Mouse (Mus musculus) ZHBTc4 (cell line): ENCODE measurements around the gene Lrrn4.

Experiments
- DNase-seq: peaks from one replicate; pipeline ENCODE4 v3.0.0-alpha.2; 2011; ENCODE audit warnings: low read depth, low spot score

The Lrrn4 gene

DNA sequence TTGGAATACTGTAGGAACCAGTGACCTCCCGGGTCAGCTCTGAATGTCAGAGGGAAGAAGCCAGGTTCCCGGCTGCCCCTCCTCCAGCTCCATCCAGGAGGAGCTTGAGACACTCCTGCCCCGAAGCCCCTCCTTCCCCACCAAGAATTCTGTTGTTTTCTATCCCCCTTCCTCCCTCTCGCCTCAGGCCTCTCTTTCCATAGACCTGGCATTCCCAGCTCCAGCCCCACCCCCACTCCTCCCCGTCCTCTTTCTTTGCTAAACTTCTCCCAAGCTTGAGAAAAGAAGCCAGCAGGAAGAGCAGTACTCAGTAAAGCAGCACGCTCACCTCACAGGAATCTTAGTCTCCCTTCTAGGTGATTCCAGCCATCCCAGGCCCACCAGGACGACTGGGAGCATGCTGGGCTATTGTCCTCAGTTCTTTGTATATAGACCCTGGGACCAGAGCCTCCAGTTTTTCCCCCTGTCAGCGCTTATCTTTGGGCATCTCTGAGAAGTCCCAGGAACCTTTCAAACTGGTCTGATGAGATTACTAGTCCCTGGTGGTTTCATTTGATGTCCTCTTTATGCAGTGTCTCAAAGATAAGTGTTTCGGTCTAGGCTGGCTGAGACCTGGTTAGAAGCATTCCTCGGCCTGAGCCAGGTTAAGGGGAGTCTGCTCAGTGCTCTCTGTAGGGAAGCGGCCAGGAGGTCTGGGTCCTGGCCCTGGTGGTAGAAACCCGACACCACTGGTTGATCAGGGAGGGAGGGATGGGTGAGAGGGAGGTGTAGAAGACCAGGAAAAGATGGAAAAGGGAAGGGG is at the start of gene Lrrn4:
Gene Lrrn4 (minus strand): TSS at position 48 of the 802 bp plus-strand sequence.
- peak; percentile 94 for DNase-seq

DNA sequence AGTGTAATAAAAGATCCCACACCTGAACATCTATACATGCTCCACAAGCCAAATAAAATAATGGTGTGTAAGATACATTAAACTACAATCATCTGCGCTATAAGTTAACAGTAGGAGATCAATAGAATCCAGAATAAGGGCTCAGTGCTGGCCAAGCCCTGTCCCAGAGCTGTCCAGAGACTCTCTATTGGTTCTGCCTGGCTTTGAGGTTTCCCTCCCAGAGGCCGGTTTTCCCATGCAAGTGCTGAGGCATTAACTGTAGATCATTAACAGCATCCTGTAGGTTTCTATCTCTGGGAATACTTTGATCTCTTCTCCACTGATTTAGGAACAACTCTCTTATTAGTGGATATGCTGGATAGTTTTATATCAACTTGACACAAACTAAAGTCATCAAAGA is 48.3 kb upstream of the Lrrn4 start:
- no peak for DNase-seq

- no peak for DNase-seq
These were observed 47.2 kb upstream of the Lrrn4 start for GRCm38 (mm10) chr2:132927871-132928270.

- DNase-seq = no peak
These were observed 46.6 kb upstream of the Lrrn4 start for GRCm38 (mm10) chr2:132927298-132927697.

DNA sequence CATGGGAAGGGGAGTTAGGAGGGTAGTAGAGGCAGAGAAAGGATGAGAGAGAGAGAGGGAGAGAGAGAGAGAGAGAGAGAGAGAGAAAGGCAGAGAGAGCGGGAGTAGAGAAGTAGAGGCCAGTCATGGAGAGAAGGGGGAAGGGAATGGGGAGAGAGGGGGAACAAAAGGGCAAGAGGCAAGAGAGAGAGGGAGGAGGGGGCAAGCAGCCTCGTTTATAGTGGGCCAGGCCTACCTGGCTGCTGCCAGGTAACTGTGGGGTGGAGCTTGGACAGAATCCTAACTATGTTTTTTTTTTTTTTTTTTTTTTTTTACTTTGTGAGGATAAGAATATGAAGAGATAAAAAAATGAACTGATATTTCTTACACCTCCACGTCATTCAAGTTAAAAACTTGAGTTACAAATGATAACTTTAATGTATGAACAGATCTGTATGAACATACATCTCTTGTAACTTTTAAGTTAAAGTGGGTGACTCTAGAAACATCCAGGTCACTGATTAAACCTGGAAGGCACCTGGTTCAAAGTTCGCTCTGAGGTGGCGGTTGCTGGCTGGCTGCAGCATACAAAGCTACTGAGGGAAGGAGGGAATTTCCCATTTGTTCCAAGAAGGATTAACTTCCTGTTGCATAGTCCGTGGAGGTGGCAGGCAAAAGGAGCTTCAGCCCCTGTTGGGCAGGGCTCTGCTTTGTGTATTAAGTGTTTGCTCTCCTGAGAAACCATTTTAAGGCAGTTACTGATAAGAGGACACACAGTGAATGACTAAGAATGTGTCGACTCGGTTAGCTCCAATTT is 42.8 kb upstream of the Lrrn4 start:
- DNase-seq = peak; percentile 12

DNA sequence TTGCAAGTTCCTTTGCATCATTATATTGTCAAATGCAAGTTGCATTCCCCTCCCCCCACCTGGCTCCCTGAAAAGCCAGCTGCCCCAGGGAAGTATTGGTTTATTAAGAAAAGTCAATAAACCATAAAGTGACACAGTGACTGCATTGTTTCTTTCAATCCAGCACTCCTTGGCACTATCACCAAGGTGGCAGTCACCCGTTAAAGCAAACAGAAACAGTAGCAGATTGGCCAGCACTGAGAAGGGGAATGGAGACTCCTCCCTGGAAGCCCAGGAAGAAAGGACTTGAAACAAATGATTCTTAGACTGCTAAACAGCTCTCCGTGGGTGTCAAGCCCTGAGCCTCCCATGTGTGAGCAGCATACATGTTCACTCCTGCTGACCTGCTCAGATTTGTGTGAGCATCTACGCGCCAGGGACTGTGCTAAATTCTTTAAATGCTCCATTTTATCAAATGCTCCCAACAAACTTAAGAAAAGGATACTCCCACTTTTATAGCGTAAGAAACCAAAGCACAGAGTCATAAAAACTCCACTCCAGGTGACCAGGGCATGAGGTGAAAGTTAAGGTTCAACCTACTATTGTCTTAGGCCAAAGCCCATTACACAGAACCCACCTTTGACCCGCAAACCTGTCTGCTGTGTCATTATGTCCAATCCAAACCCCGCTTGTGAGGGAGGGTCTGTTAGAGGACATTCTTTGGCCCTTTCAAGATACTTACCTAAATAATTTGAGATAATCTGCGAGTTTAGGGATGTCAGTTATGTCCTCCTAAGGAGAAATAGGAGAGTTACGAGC is 41.6 kb upstream of the Lrrn4 start:
- DNase-seq = no peak

GRCm38 (mm10) chr2:132914785-132915184 is 34.1 kb upstream of the Lrrn4 start:
- DNase-seq = no peak

GRCm38 (mm10) chr2:132906763-132907162 is 26.1 kb upstream of the Lrrn4 start:
- DNase-seq = peak; percentile 63

GRCm38 (mm10) chr2:132904961-132905360 is 24.3 kb upstream of the Lrrn4 start:
- DNase-seq = no peak

DNA sequence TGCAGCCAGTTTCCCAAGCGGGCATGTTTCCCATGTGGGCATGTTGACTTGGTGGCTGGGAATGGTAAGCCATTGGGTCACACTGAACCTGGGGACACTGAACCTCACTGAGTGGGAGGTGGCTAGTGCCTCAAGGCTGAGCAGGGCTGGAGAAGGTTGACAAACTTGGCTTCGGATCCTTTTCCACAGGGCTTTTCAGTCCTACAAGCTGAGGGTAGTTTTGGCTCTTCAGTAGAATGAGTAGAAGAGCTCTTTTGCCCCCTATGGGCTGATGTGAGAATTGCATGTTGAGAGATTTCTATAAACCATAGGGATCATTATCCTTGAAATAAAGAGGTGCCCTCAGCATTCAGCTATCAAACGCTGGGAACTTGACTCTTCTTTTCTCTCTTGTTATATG is 22.8 kb upstream of the Lrrn4 start:
- DNase-seq = peak; percentile 76

GRCm38 (mm10) chr2:132902056-132902455 is 21.4 kb upstream of the Lrrn4 start:
- no peak for DNase-seq

GRCm38 (mm10) chr2:132901636-132902035 is 20.9 kb upstream of the Lrrn4 start:
- no peak for DNase-seq

DNA sequence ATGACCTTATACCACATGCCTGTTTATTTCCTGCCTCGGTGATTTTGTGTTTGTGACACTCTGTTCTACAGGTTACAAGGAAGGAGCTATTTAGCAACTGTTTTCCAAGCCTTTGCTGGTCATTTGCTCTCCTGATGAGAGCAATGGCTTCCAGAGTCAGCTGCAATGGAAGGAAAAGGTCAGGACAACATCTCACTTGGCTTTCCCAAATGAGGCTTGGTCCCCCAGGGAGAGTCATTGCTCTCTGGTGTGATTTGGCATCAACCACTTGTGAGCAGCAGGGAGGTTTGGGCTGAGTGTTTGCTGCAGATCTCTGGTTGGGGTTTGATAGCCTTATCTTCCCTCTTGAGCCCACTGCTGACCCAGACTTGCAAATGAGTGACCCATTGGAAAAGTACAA is 19.9 kb upstream of the Lrrn4 start:
- DNase-seq = no peak

GRCm38 (mm10) chr2:132898211-132898610 is 17.5 kb upstream of the Lrrn4 start:
- DNase-seq = no peak

GRCm38 (mm10) chr2:132893826-132894225 is 13.1 kb upstream of the Lrrn4 start:
- no peak for DNase-seq

- DNase-seq = no peak
These were observed 4.6 kb upstream of the Lrrn4 start for GRCm38 (mm10) chr2:132885312-132885711.

DNA sequence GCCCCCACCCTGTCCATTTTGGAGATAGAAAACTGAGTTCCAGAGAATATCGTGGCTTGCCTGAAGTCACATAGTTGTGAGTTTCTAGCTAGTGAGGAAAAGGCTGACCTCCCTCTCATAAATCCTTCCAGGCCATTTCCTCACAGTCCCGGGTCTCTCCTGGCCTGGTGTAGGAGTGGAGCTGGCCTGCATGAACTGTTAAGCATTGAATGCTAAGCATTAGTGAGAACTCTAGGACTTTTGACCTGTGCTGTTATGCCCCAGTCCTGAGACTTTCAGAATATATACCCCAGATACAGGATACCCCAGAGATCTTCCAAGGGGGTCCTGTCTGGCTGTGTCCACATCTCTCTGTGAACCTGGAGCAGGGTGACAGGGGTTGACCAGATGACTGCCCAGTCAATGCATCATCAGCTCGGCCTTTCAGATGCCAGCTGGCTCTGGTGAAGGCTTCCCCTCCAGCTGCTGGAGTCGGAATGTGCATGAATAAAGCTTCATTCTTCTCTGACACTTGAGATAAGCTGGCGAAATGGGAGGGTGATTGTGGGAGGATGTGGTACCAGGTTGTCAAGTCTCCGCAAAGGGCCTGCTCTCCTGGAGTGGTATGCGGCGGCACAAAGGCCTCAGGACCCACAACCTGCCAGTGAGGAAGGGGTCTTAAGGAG is 3.7 kb upstream of the Lrrn4 start:
- no peak for DNase-seq

DNA sequence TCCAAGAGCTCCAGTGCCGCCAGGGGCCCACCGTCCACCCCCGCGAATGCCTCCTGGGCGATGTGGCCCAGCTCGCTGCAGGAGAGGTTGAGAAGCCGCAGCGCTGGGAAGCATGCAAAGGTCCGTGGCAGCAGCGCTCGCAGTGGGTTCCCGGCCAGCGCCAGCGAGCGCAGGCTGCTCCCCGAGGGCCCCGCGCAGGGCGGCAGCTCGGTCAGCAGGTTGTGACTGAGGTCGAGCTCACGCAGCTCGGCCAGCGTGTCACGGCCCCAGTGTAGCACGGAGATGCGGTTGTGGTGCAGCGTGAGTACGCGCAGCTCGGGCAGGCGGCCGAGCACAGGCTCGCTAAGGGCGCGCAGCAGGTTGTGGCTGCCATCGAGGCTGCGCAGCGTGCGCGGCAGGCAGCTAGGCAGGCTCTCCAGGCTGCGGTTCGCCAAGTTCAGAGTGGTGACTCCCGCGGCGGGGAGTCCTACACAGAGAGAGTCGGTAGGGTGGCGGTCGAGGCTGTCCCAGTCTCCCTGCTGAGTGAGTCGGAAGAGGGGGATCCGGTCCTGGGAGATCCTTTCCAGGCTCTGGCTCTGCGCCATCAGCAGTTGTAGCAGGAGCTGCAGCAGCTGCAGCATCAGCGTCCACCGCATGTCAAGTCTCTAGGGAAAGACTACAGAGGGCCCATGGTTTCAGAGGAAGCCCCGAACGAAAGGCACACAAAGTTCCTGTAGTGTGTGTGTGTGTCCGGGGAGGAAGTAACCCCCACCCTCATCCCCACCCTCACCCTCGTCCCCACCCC is 1.2 kb downstream of the Lrrn4 start:
- DNase-seq = peak; percentile 80

GRCm38 (mm10) chr2:132876991-132877390 is 3.7 kb downstream of the Lrrn4 start:
- no peak for DNase-seq

DNA sequence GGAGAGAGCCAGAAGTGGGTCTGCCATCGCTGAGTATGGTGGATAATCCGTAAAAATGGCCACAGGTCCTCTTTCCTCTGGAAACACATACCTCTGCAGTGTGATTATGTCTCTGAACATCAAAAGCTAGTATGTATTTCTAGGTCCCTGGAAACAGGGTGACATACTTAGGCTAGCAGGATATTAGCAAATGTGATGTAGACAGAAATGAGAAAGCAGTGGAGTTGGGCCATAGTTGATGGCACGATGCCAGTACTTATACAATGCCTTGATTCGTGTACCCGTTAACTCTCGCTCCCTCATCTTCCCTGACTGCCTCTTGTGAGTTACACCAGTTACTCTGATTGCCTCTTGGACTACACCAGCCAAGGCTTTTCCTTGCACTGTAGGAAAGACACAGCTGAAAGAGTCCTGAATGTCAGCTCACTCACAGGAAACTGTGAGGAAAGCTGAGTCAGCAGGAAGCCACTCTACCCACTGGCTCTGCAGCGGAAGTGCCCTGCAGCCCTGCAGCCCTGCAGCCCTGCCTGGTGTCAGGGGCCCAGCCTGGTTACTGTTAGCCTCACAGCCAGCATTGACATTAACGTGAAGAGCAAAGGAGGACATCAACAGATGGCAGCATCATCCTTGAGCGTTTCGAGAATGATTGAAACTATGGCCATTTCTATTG is 6.9 kb downstream of the Lrrn4 start:
- DNase-seq = no peak
